In the genomic region with DNA sequence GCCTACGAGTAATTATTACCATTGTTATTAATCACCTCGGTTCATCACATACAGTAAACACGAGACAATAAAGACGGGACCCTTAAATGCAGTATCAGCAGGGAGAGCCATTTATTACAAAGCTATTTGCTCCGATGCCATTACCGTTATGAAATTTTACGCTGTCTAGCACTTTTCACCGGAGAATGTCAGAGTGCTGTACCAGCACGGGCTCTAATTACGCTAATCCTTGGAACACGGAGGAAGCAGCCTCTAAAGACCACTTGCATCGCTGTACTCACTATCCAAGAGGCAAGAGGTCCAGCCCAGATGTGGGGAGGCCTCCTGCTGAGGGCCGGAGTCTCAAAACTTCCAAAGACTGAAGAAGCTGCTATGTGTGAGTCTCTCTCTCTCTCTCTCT, we compare ENCODE assay signal across 12 mouse cellular contexts.
DNase-seq lines count a peak whose midpoint lies in the region; ATAC-seq and TF ChIP-seq lines count a peak whose summit lies in the region.
"Had no signal": no experiment of that assay in that cellular context is flagged by ENCODE, and none has a peak within 500 bp of the region (broad histone marks: within the 10 kb centered on the region; RNA-seq: fewer than 3 reads in every experiment).

No protein-coding gene starts in this region.

- no peak for TF ChIP-seq CTCF in midbrain, postnatal 0 days (IDR thresholded peaks at IDR 0.05)
- TF ChIP-seq CTCF in kidney, adult 2 months (conservative IDR thresholded peaks at IDR 0.05; ENCODE audit: insufficient read depth, insufficient read length, low read depth, low read length) = no peak

- DNase-seq in forebrain, embryonic 10.5 days (ENCODE audit: extremely low spot score, low spot score) = no peak
- peak; percentile 19 for DNase-seq in midbrain, postnatal 0 days (ENCODE audit: low spot score)
- DNase-seq in thymus, postnatal 14 days = no peak
- DNase-seq in layer of hippocampus, adult 9-11 months = no peak
- no peak for DNase-seq in kidney, adult 2 months
- DNase-seq: cerebellum, postnatal 14 days; kidney, adult 9 months; lung, postnatal 10 days had no signal

- no peak overlapping the region for H3K4me3 ChIP-seq in intestine, embryonic 15.5 days (replicated peaks)
- no peak overlapping the region for H3K4me3 ChIP-seq in intestine, embryonic 16.5 days (ENCODE audit: low read length)
- peak overlapping the region; percentile 59 for H3K4me3 ChIP-seq in brown adipose tissue, adult 24 weeks (ENCODE audit: insufficient read depth, low read depth, low read length)
- H3K4me3 ChIP-seq in forebrain, embryonic 10.5 days = peak overlapping the region; percentile 5; the same call in 1 of the 2 replicates
- H3K4me3 ChIP-seq in midbrain, postnatal 0 days (ENCODE audit: low read depth, low read length) = no peak overlapping the region
- no peak overlapping the region for H3K4me3 ChIP-seq in kidney, adult 2 months (ENCODE audit: insufficient read depth, low read depth, low read length)
- H3K4me3 ChIP-seq: limb, embryonic 15.5 days had no signal

- H3K36me3 ChIP-seq in intestine, embryonic 15.5 days = no peaks in the 10 kb centered on the region
- no peaks in the 10 kb centered on the region for H3K36me3 ChIP-seq in intestine, embryonic 16.5 days (ENCODE audit: control insufficient read depth, insufficient read depth, low read length)
- H3K36me3 ChIP-seq in forebrain, embryonic 10.5 days (replicated peaks) = no peaks in the 10 kb centered on the region
- H3K36me3 ChIP-seq in midbrain, postnatal 0 days (ENCODE audit: insufficient read depth, low read length) = no peaks in the 10 kb centered on the region
- no peaks in the 10 kb centered on the region for H3K36me3 ChIP-seq in kidney, adult 2 months (ENCODE audit: control insufficient read depth, insufficient read depth, low read length)
- H3K36me3 ChIP-seq: limb, embryonic 15.5 days had no signal

- ATAC-seq in intestine, embryonic 15.5 days = no peak; the same call in 1 of the 2 replicates
- ATAC-seq in intestine, embryonic 16.5 days = no peak
- ATAC-seq in midbrain, postnatal 0 days (ENCODE audit: low FRiP score) = no peak

- H3K9me3 ChIP-seq in intestine, embryonic 15.5 days = no peaks in the 10 kb centered on the region
- no peaks in the 10 kb centered on the region for H3K9me3 ChIP-seq in intestine, embryonic 16.5 days (ENCODE audit: control insufficient read depth, low read length)
- no peaks in the 10 kb centered on the region for H3K9me3 ChIP-seq in forebrain, embryonic 10.5 days
- H3K9me3 ChIP-seq in midbrain, postnatal 0 days (ENCODE audit: low read length) = no peaks in the 10 kb centered on the region
- H3K9me3 ChIP-seq: limb, embryonic 15.5 days had no signal

- no peak overlapping the region for H3K9ac ChIP-seq in intestine, embryonic 15.5 days
- no peak overlapping the region for H3K9ac ChIP-seq in intestine, embryonic 16.5 days (ENCODE audit: low read depth, low read length)
- no peak overlapping the region for H3K9ac ChIP-seq in midbrain, postnatal 0 days (replicated peaks; ENCODE audit: low read length, poor library complexity, severe bottlenecking)
- H3K9ac ChIP-seq: limb, embryonic 15.5 days had no signal

- no peaks in the 10 kb centered on the region for H3K27me3 ChIP-seq in intestine, embryonic 15.5 days (replicated peaks)
- no peaks in the 10 kb centered on the region for H3K27me3 ChIP-seq in intestine, embryonic 16.5 days (replicated peaks; ENCODE audit: control insufficient read depth, insufficient read depth, low read length)
- peaks cover 33% of the 10 kb centered on the region for H3K27me3 ChIP-seq in forebrain, embryonic 10.5 days (ENCODE audit: poor library complexity, severe bottlenecking)
- 0 out of 2 replicates have a peak, but pooled peaks cover 2% of the 10 kb centered on the region for H3K27me3 ChIP-seq in midbrain, postnatal 0 days (ENCODE audit: insufficient read depth, low read length)
- no peaks in the 10 kb centered on the region for H3K27me3 ChIP-seq in kidney, adult 2 months (replicated peaks; ENCODE audit: control insufficient read depth, insufficient read depth, low read length)

- TF ChIP-seq POLR2A in kidney, adult 2 months (IDR thresholded peaks at IDR 0.05; ENCODE audit: low read depth, low read length) = no peak

- no peak overlapping the region for H3K27ac ChIP-seq in intestine, embryonic 15.5 days
- no peak overlapping the region for H3K27ac ChIP-seq in intestine, embryonic 16.5 days (ENCODE audit: low read length)
- H3K27ac ChIP-seq in brown adipose tissue, adult 24 weeks (replicated peaks; ENCODE audit: low read depth, low read length) = peak overlapping the region; percentile 95; the same call in 1 of the 2 replicates
- no peak overlapping the region for H3K27ac ChIP-seq in forebrain, embryonic 10.5 days
- H3K27ac ChIP-seq in midbrain, postnatal 0 days (ENCODE audit: low read depth, low read length) = no peak overlapping the region
- no peak overlapping the region for H3K27ac ChIP-seq in kidney, adult 2 months (ENCODE audit: insufficient read depth, low read depth, low read length)
- H3K27ac ChIP-seq: limb, embryonic 15.5 days had no signal

- 38% methylated on average over 13 of the region's 13 CpGs for WGBS in intestine, embryonic 15.5 days
- 42% methylated on average over 13 of the region's 13 CpGs for WGBS in intestine, embryonic 16.5 days
- 28% methylated on average over 13 of the region's 13 CpGs for WGBS in forebrain, embryonic 10.5 days
- 24% methylated on average over 13 of the region's 13 CpGs for WGBS in midbrain, postnatal 0 days
- WGBS in kidney, adult 2 months = 54% methylated on average over 13 of the region's 13 CpGs

- peaks cover 2% of the 10 kb centered on the region; the same call in 1 of the 2 replicates for H3K4me1 ChIP-seq in intestine, embryonic 15.5 days (replicated peaks)
- no peaks in the 10 kb centered on the region for H3K4me1 ChIP-seq in intestine, embryonic 16.5 days (ENCODE audit: control insufficient read depth, insufficient read depth, low read length)
- H3K4me1 ChIP-seq in brown adipose tissue, adult 24 weeks (ENCODE audit: control insufficient read depth, insufficient read depth, insufficient read length, low read length) = peaks cover 2% of the 10 kb centered on the region; the same call in 1 of the 2 replicates
- peaks cover 27% of the 10 kb centered on the region for H3K4me1 ChIP-seq in forebrain, embryonic 10.5 days
- H3K4me1 ChIP-seq in midbrain, postnatal 0 days (ENCODE audit: insufficient read depth, low read length) = no peaks in the 10 kb centered on the region
- H3K4me1 ChIP-seq in kidney, adult 2 months (ENCODE audit: control insufficient read depth, insufficient read depth, low read length) = no peaks in the 10 kb centered on the region

- 0 out of 2 replicates have a peak overlapping the region, but pooled peaks have one; percentile 17 for H3K4me2 ChIP-seq in intestine, embryonic 15.5 days (replicated peaks)
- H3K4me2 ChIP-seq in intestine, embryonic 16.5 days (ENCODE audit: low read depth, low read length) = no peak overlapping the region; the same call in 1 of the 2 replicates
- H3K4me2 ChIP-seq in midbrain, postnatal 0 days (ENCODE audit: low read depth, low read length, poor library complexity, severe bottlenecking) = peak overlapping the region; percentile 24
- H3K4me2 ChIP-seq: limb, embryonic 15.5 days had no signal

Comparison
In these comparisons a context has a peak if more than half of its experiments do, and no peak if none do; other contexts are left out.
1. H3K4me3 ChIP-seq: peak in brown adipose tissue, adult 24 weeks (single experiment) and forebrain, embryonic 10.5 days (single experiment); none in intestine, embryonic 15.5 days (single experiment), intestine, embryonic 16.5 days (single experiment), midbrain, postnatal 0 days (single experiment) and kidney, adult 2 months (single experiment).